Mouse (Mus musculus) megakaryocyte progenitor cell, adult 5-6 weeks (primary cell): ENCODE data around the gene Arhgef16. TPM values are rescaled to one million over a fixed set of nuclear protein-coding genes. Genes with fewer than 3 reads are reported as not detected.

Experiments
- ATAC-seq: replicated peaks from 2 replicates; pipeline ENCODE4 v1.8.0; 2016; ENCODE audit warnings: mild to moderate bottlenecking, moderate TSS enrichment, inconsistent platforms; ENCODE audit not compliant: poor library complexity
- total RNA-seq, 2 experiments: library from RNA; stranded (forward) in 1 of 2; stranded (reverse) in 1 of 2; fragments of 157-497, 149-512 nt in 1 of 2; fragments of 200-1000 nt in 1 of 2; gene quantifications; 2 replicates each; pipeline versions ENCODE4 v1.2.3 to v1.2.4; 2015 to 2017

The Arhgef16 gene
- total RNA-seq, 2 experiments from 2014 or later: not detected

DNA sequence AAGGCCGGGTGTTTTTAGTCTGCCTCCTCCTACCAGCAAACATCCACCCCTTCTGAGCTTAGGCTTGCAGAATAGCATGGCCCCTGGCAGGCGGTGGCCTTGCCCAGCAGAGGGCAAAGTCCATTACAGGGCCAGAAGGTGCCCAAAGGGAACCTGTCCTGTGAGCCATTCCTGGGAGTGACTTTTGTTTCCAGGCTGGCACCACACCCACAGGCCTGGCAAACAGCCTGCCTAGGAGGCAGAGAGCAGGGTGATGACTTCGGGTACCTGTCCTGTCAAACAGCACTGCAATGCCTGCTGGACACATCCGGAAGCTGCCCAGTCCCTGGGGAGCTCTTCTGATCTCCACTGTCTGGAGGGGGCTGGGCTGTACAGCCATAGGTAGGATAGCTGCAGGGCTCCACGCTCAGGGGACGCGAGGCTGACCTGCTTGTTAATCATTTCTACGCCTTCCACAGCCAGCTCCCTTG, 7.2 kb downstream of the Arhgef16 start:
- no peak for ATAC-seq

DNA sequence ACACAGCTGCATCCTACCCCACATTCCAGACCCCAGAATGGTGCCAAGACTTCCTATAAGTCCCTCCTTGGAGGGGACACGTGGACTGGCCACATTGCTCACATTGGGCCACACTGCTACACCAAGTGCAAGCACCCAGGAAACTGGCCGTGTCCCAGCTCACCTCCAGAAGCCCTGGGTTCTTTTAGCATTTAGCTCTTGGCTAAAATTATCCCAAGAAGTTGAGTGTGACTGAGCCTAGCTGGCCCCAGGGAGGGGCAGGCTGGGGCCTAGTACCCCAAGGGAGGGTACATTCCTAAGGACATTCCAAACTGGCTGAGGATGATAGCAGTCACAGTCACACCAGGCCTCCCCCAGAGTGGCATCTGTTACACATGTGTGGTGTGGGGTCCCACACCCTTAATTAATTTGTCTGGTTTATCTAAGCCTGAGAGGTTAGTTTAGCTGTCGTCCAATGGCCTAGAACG, 7.7 kb downstream of the Arhgef16 start:
- no peak for ATAC-seq

DNA sequence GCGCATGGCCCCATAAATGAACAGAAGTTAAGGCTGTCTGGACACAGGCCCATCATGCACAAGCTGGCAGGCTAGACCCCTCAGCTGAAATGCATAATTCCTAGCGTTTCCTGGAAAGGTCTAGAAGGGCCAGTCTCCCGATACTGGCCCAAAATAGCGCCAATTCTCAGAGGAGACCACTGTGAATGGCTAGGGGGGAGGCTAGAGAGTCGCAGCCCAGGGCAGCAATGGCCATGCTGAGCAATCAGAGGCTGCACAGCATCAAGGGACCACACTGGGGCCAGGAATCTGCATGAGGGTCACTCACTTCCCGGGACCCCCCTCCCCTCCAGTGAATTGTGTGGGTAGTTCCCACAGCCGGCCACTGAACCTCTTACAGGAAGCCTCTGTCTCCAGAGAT, 17.8 kb downstream of the Arhgef16 start:
- ATAC-seq: no peak

DNA sequence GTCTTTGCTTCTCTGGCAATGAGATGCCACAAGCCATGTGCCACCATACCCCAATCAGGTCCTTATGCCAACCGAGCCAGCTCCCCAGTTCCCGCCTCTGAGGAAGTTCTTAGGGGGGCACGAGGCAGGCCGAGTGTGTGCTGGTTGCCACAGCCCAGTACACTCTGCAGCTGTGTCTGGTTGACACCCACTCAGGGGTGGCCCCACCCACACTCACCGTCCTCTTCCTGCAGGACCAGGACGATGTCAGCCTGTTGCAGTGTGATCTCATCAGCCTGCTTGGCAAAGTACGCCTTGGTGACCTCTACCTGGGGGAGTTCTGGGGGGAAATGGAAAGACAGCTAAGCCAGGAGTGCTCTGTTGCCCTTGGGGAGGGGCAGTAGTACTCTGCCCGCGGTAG, 22.0 kb downstream of the Arhgef16 start:
- ATAC-seq: no peak

DNA sequence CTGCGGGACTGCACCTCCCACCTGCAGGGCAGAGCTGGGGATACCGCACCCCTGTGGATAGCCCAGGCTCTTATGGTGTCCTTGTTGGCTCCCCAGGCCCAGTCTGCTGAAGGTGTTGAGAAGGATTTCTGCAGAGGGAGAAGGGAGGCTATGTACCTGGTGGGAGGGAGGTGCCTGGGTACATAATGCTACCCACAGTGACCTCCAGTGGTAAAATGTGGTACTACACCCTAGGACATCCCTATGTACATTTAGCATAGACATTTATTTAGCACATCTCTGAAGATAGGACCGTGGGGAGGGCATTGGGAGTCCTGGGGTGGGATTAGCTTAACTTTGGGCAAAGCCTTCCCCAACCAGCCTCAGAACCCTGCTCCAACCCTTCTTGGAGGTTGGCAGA, 28.5 kb downstream of the Arhgef16 start:
- ATAC-seq: peak; percentile 87

DNA sequence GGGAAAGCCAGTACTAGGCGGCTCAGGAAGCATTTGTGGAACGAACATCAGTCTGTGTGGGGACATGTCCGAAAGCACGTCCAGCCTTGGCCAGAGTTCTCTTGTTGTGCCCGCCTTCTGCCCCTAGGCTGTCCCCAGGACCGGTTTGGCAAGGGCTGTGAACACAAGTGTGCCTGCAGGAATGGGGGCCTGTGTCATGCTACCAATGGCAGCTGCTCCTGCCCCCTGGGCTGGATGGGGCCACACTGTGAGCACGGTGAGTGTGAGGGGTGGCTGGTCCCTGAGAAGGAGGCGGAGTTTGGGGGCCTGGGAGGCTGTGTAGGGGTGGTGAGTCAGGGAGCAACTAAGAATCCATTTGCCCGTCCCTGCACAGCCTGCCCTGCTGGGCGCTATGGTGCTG, 32.0 kb downstream of the Arhgef16 start:
- ATAC-seq: no peak

DNA sequence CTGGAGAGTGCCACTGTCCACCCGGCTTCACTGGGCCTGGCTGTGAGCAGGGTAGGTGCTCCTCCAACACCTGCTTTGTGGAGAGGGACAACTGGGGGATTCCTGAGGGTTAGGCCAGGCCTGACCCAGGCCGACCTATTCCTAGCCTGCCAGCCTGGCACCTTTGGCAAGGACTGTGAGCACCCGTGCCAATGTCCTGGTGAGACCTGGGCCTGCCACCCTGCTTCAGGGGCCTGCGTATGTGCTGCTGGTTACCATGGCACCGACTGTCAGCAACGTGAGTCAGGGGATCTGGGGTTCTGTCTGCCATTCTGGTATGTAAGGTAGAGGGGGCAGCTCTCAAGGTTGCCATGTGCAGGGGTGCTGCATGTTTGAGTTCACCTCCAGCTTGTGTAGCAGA, 34.0 kb downstream of the Arhgef16 start:
- ATAC-seq: no peak

DNA sequence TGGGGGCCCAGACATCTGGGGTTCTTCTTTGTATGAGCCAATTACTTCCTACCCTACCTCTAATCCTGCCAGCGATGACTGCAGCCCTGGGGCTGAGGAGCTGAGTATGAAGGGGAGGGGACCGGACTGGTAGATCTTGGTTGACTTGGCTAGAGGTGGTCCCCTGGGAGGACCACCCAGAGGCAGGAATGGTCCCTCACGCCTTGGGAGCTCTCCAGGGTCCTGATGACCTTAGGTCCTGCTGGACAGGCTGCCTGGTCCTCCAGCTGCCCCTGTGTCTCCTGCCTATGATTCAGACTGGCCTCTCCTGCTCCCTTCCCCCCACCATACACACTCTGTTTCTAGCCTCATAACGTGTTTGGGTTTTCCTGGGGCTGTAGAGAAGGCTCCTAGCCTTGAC, 39.4 kb downstream of the Arhgef16 start:
- ATAC-seq: no peak

DNA sequence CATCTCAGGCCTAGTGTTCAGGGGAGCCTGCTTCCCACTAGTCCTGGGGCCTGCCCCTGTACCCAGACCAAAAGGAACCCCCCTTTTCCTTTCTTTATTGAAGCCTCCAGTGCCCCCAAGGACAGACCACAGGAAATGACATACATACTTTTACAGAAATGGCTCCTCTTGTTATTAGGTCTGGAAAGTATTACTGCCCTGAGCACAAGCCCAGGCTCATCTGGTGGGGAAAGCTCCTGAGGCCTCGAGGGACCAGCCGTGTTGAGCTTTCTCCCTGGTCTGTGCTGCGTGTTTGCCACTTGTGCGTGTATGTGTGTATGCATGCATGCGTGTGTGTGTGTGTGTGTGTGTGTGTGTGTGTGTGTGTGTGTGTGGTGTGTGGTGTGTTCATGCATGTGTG, 40.7 kb downstream of the Arhgef16 start:
- no peak for ATAC-seq

DNA sequence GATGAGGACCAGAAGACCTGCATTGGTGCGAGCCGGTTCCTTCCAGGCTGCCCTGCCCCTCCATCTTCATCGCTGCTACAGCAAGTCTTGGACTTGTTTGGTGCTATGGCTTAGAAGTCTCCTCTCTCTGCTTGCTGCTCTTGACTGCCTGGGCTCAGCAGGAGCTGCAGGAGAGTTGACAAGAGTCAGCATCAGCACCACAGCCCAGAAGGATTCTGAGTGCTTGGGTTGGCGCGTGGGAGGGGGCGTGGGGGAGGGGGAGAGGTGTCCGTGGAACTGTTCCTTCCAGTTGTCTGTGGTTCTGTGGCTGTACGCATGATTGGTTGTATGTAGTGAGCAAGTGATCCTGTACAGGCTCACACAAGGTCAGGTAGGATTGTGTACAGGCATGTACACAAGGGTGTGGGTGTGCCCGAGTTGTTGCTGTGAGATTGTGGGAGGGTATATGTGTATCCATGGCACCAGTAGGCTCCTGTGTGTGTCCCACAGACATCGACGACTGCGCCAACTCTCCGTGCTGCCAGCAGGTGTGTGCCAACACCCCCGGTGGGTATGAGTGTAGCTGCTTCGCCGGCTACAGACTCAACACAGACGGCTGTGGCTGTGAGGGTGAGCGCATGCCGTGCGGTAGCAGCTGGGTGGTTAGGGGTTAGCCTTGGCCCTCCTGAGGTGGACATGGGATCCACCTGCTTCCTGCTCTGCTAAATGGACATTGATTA, 48.8 kb downstream of the Arhgef16 start:
- ATAC-seq: no peak

DNA sequence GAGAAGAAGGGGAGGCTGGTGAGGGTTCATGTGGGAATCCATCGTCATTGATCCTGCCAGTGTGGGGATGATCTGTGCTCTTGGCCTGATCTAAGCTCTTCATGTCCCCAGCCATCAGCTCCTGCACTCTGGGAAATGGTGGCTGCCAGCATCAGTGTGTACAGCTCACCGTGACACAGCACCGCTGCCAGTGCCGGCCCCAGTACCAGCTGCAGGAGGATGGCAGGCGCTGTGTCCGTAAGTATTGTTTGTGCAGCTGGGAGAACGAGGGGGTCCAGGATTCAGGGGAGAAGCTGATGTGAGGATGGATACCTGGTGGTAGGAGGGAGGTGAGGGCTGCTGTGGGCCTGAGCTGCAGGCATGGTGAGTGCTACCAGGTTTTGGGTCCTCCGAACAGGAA, 52.2 kb downstream of the Arhgef16 start:
- ATAC-seq: no peak

DNA sequence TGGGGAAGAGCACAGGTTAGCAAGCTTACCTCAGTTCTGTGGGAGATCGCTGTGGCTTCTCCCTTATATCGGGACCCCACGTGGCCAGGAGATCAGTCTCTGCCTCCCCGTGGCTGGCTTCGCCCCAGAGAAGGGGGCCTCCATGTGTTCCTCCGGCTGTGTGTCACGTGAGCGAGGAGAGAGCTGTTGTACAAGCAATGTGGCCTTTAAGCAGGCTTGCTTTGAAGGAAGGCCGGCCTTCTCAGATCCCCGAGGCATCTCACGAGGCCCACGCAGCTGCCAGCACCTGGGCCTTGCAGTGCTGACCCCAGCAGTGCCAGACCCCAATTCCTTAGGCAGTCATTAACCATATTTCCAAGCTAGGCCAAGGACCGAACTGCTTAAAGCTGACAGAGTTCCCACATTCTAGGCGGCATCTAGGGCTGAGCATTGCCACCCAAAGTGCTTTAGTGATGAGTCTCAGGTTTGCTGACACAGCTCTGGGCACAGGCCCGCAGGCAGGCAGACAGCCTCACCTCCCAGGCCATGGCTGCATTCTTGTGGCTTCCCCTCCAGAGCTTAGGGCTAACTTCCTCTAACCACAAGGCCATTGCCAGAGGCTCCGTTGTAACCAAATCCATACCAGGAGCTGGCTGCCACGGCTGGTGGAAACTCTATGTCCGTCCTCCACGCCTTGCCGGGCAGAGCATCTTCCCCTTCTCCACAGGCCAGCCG, 53.2 kb downstream of the Arhgef16 start:
- ATAC-seq: 0 out of 2 replicates have a peak, but pooled peaks have one; percentile 16

DNA sequence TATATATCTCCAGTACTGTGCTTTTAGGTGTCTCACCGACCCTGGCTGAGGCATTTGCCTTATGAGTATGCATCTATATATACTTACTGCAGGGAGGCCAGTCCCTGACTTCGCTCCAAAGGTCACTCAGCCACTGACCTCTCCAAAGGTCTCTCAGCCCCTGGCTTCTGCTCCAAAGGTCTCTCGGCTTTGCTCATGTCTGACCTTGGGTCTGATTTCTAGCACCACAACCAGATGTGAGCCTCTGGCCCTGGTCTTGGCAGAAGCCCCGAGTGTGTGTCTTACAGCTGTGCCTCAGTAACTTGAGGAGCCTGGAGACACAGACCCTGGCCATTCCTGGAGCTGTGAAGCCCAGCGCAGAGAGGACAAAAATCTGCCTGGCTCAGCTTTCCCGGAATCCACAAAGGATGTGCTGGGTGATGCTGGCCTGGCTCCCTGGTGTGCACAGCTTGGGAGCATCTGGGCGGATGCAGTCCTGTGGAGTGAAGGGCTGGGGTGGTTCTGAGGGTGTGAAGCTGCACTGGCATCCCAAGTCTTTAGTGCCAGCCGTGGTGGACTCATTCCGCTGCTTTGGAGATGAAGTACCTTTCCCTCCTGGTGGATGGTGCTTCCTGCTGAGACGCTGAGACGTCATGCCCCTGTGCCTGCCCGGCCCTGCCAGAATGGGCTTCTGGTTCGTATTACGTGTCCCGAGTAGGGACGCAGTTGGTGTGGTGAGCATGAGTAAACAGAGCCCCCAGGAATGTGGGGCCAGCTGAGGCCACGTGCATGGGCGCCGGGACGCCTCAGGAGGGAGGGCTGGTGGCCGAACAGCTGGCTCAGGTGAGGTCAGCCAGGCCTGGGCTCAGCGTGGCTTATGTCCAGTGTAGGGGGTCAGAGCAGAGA, 54.0 kb downstream of the Arhgef16 start:
- no peak for ATAC-seq

DNA sequence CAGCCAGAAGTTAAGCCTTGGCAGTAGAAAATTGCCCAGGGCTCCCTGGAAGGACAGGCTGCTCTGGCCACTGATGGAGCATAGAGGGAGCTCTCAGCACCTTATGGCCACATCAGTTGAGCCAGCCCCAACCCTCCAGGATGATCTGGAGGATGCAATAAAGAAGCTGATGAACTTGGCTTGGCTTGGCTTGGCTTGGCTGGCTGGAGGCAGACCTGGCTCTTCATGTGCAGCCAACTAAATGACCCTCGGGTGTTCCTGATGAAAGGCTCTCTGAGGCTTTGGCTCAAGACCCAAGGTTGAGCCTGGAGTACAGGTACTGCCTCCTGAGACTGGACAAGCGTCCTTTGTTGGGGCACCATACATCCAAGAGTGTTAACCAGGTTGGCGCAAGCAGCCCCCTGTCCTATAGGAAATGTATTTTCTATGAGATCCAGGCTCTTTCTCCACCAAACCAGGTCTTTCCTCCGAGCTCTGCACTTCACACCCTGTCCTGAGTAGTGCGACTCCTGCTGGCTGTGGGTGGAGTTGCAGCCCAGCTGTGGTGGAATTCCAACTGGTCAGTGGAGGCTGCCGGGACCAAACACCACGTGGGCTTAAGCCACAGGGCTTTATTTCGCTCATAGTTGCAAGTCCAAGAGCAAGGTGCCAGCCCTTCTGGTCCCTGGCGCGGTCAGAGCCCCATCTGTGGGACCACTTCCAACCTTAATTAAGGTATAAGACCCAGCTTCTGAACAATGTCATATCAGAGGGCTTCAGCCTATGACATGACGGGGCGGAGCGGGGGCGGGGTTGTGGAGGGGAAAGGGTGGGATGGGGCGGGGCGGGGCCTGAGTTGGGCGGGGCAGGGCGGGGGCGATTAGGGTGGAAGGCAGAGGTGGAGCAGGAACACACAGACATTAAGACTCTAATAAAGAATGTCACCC, 55.1 kb downstream of the Arhgef16 start:
- ATAC-seq: peak; percentile 87

DNA sequence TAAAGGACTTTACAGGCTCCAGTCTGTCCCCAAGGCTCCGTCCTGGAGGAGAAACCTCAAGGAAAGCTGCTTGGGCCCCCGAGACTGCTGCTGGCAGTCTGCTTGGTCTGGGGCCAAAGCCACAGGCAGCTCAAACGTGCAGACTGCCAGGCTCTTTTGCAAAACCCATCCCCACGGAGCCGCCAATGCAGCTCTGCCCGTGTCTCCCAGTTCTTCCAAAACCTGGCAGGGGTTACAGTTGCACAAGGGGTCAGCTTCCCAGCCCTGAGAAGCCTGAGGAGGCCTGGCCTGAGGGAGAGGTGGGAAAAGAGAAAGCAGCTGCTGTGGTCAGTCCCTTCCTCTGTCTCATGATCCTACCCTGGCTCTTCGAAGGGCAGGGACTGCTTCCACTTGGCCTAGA, 56.1 kb downstream of the Arhgef16 start:
- no peak for ATAC-seq

DNA sequence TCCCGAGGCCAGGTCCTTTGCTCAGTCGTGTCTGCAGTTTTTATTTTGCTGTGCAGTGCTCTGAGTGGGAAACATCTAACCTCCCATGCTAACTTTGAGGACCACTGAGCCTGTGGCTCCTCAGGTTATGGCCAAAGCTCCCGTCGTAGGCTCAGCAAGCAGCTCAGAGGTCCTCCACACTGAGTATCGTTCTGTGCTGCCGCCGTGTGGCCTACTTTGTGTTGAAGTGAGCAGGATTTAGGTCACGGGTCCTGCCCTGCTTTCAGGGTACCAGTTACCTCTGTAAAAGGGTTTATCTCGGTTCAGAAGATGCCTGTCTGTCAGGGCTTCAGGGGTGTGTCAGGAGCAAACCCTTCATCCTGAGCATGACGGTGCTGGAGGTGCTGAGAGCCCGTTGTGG, 60.9 kb downstream of the Arhgef16 start:
- ATAC-seq: no peak

DNA sequence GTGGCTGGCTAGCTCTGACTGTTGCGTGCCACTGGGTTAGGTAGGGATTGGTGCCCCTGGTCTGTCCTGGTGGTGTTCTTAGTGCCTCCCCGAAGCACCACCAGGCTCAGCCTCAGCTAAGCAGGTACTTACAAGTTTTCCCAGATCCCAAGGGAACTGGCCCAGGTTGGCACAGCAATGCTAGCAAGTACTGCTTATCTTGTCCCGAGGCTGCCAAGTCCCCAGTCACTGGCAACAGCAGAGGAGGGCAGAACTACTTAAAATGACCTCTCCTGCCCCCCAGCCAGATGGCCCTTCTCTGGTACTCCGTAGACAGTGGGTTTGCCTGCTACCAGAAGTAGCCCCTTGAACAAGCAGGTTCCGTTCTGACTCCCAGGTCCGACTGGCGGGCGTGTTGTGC, 62.3 kb downstream of the Arhgef16 start:
- no peak for ATAC-seq

DNA sequence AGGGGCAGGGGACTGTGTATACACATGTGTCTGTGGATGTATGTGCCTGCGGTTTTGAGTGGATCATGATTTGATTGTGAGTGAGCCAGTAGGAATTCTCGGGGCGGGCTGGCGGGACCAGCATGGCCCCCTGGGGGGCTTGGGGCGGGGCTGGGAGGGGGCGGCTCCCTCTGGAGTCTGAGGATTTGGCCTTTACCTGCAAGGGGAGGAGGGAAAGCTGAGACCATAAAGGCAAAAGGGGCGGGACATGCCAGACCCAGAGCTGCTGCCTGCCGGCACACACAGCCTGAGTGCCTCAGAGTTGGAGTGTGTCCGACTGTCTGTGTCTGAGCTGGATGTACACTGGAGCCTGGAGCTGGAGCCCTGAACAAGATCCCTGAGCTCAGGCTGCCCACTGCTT, 64.2 kb downstream of the Arhgef16 start:
- no peak for ATAC-seq

DNA sequence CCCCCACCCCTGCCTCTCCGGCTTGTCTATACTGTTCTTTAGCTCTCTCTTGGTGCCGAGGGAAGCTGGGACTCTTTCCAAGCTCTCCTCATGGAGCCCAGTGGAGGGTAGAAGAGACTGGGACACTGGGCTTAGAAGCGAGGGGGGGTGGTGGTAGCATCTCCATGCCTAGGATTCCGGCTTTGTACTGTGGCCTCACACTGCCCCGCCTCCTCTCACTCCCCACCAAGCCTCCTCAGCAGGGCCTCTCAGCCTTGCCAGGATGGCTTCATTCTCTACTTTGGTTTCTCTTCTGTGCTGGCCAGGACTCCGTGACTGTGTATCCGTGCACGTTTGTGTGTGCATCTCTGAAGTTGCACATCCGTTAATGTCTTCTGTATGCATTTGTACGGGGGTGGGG, 64.6 kb downstream of the Arhgef16 start:
- no peak for ATAC-seq

DNA sequence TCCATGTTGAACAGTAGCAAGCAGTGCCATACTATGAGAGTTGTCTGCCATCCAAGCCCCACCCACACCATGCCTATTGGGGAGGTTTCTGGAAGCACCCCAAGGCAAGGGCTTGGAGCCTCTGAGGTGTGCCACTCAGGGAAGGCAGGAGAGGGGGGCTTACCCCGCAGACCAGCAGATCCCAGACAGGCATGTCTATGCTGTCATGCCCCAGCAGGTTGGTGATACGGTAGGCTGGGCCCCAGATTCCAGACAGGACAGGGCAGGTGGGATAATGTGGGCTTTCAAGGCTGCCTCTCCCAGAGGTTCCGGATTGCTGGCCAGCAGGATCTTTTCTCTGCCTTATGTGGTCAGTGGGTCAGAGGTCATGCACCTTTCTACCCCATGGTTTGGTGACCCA, 65.5 kb downstream of the Arhgef16 start:
- ATAC-seq: no peak
